Mouse (Mus musculus): ENCODE results near the gene Plekha7. TPM values are rescaled to one million over a fixed set of nuclear protein-coding genes. Genes with fewer than 3 reads are reported as not detected.

The Plekha7 gene
- total RNA-seq, 1 experiment from 2014 or later = 0.76 TPM

DNA sequence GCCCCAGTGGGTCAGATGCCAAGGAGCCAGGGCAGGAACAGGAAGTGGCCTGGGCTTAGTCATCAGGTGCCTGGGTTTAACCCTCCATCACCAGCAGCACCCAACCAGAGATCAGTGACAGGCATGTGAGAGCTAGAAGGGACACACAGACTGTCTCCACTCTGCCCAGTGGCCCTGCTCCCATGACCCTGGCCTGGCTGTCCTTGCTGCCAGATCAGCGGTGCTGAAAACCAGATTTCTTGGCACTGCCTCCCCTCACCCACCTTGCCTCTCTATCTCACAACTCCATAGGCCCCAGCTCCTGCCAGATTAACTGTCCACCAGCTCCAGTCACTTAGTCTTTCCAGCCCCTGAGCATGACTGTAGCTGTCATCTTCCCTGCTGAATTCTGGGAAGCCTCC lies 107.2 kb downstream of the Plekha7 start:
- no peak for ATAC-seq (replicated peaks; ENCODE audit: insufficient number of reproducible peaks, low FRiP score, low TSS enrichment, poor library complexity, severe bottlenecking)

GRCm38 (mm10) chr7:116200544-116200943 lies 107.6 kb downstream of the Plekha7 start:
- no peak for ATAC-seq (replicated peaks; ENCODE audit: insufficient number of reproducible peaks, low FRiP score, low TSS enrichment, poor library complexity, severe bottlenecking)

- no peak for ATAC-seq (replicated peaks; ENCODE audit: insufficient number of reproducible peaks, low FRiP score, low TSS enrichment, poor library complexity, severe bottlenecking)
These were observed 109.3 kb downstream of the Plekha7 start for GRCm38 (mm10) chr7:116198902-116199301.

DNA sequence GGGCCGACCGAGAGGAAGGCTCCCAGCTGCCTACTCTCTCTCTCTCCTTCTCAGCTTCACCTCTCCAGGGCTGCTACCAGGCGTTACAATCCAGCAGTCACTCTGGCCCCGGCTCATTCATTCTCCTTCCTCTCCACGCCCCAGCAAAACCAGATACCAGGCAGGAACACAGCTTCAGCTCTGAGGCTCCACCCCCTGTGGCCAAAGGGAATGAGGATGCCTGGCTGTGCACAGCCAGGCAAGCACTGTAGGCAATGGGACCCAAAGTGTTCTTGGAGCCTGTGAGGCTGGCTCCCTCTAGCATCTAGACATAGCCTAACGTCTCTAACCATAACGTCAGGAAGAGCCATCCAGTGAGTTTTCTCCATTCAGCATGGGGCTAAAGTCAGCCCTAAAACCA lies 109.8 kb downstream of the Plekha7 start:
- no peak for ATAC-seq (replicated peaks; ENCODE audit: insufficient number of reproducible peaks, low FRiP score, low TSS enrichment, poor library complexity, severe bottlenecking)

DNA sequence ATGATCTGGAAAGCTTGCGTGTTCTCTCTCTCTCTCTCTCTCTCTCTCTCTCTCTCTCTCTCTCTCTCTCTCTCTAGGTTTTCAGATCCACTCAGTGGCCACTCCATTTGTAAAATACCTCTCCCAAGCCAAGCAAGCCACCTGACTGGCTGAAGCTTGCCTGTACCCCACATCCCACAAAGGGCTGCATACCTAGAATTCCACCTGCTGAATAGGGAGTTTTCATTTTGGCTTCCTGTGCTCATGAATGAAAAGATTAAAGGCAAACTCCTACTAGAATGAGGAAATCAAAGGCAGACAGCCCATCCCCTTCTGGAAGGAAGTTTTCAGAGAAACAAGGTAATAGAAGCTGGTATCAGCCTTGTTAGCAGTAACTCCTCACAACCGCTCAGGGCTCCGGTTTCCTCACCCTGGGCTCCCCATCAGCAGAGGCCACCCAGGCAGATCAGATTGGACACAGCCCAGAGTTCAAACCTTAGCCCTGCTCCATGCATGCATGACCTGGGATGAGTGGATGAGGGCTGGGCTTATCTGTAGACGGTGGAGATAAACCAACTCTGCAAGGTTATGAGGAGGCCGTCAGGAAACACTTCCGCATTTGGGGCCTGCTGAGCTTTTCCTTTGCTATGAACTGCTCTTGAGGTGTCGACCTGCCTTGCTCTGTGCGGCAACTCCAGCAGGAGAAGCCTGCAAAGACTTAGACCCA lies 111.0 kb downstream of the Plekha7 start:
- ATAC-seq (replicated peaks; ENCODE audit: insufficient number of reproducible peaks, low FRiP score, low TSS enrichment, poor library complexity, severe bottlenecking) = no peak

GRCm38 (mm10) chr7:116194996-116195395 lies 113.2 kb downstream of the Plekha7 start:
- ATAC-seq (replicated peaks; ENCODE audit: insufficient number of reproducible peaks, low FRiP score, low TSS enrichment, poor library complexity, severe bottlenecking) = no peak

DNA sequence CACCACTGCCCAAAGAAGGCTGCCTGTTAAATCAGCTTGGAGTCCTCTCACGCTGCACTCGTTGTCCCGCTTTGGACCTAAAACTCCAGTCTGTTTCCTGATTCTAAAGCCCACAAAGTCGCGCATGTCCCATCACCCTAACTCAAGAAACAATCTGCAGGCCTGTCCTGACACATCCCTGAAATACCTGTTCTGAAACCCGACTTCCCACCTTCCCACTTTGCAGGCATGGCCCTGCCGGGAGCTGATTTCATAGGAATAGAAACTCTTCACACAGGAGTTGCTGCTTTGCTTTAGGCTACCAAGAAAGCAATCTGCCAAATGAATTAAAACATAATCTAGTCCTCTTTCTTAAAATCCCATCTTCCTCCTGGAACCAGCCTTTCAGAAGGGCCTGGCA lies 115.2 kb downstream of the Plekha7 start:
- ATAC-seq (replicated peaks; ENCODE audit: insufficient number of reproducible peaks, low FRiP score, low TSS enrichment, poor library complexity, severe bottlenecking) = no peak

GRCm38 (mm10) chr7:116192096-116192595 lies 116.0 kb downstream of the Plekha7 start:
- no peak for ATAC-seq (replicated peaks; ENCODE audit: insufficient number of reproducible peaks, low FRiP score, low TSS enrichment, poor library complexity, severe bottlenecking)

- ATAC-seq (replicated peaks; ENCODE audit: insufficient number of reproducible peaks, low FRiP score, low TSS enrichment, poor library complexity, severe bottlenecking) = no peak
These were observed 117.0 kb downstream of the Plekha7 start for GRCm38 (mm10) chr7:116191138-116191537.

DNA sequence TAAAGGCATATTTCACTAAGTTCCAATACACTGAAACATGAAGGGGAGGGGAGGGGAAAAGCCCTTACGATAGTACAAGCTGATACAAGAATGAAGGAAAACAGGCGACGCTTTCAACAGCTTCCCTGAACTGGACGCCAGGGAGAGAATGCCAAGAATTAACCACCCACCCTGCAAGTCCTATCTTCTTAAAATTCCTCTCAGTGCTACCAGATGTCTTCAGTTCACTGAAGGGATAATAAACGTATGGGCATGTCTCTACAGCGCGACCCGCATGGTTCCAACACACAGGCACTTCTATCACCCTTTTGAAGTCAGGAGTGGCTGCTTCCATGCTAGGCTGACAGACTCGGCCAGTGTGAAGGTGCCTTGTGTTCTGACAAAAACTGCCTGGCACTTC lies 118.5 kb downstream of the Plekha7 start:
- ATAC-seq (replicated peaks; ENCODE audit: insufficient number of reproducible peaks, low FRiP score, low TSS enrichment, poor library complexity, severe bottlenecking) = no peak

DNA sequence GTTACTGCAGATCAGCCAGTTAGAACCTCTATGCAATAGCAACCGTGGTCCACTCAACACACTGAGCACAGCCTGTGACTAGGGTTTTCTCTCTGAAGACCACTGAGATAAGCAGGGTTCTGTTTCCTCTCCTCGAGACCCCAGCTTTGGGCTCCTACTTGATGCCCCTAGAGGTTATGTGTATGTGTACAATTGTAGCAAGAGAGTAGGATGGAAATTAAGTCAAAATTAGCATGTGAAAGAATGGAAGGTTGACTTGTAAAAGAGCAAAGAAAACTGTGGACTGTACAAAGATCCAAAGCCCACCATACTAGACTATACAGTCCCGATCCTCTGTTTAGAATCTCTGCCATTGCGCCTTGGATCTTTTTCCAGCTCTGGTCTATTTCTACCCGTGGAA lies 119.8 kb downstream of the Plekha7 start:
- ATAC-seq (replicated peaks; ENCODE audit: insufficient number of reproducible peaks, low FRiP score, low TSS enrichment, poor library complexity, severe bottlenecking) = no peak

GRCm38 (mm10) chr7:116187521-116187920 lies 120.7 kb downstream of the Plekha7 start:
- ATAC-seq (replicated peaks; ENCODE audit: insufficient number of reproducible peaks, low FRiP score, low TSS enrichment, poor library complexity, severe bottlenecking) = no peak

- no peak for ATAC-seq (replicated peaks; ENCODE audit: insufficient number of reproducible peaks, low FRiP score, low TSS enrichment, poor library complexity, severe bottlenecking)
These were observed 121.3 kb downstream of the Plekha7 start for GRCm38 (mm10) chr7:116186847-116187246.

- ATAC-seq (replicated peaks; ENCODE audit: insufficient number of reproducible peaks, low FRiP score, low TSS enrichment, poor library complexity, severe bottlenecking) = no peak
These were observed 122.0 kb downstream of the Plekha7 start for GRCm38 (mm10) chr7:116186156-116186555.

DNA sequence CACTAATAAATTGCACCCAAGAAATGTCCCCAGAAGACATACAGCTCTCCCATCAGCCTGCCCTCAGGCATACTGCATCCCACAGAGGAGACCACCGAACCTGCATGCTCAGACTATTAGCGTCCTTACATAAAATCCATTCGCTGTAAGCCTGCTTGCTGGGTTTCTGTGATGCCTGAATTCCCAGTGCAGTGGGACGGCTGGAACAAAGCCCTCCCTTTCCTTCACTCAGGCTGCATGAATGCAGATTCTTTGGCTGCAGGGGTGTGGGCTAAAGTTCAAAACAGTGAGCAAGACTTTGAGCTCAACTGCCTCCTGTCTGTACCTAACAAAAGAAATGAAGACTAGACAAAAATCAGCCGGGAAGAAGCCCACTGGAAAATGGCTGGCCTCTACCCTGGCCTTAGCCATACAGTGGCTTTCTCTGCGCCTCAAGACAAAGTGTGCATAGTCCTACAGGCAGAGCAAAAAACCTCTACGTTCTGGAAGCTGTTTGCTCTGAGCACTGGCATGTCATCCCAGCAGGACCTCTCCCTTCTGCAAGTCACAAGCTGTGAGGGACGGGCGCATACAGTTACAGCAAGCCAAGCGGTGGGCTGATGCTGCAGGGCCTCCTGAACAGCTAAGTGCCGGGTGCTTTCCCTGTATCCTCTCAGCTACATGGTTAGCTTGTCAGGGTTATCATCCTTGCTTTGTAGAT lies 123.7 kb downstream of the Plekha7 start:
- ATAC-seq (replicated peaks; ENCODE audit: insufficient number of reproducible peaks, low FRiP score, low TSS enrichment, poor library complexity, severe bottlenecking) = no peak

GRCm38 (mm10) chr7:116182451-116182850 lies 125.7 kb downstream of the Plekha7 start:
- no peak for ATAC-seq (replicated peaks; ENCODE audit: insufficient number of reproducible peaks, low FRiP score, low TSS enrichment, poor library complexity, severe bottlenecking)

- ATAC-seq (replicated peaks; ENCODE audit: insufficient number of reproducible peaks, low FRiP score, low TSS enrichment, poor library complexity, severe bottlenecking) = no peak
These were observed 126.7 kb downstream of the Plekha7 start for GRCm38 (mm10) chr7:116181444-116181946.

DNA sequence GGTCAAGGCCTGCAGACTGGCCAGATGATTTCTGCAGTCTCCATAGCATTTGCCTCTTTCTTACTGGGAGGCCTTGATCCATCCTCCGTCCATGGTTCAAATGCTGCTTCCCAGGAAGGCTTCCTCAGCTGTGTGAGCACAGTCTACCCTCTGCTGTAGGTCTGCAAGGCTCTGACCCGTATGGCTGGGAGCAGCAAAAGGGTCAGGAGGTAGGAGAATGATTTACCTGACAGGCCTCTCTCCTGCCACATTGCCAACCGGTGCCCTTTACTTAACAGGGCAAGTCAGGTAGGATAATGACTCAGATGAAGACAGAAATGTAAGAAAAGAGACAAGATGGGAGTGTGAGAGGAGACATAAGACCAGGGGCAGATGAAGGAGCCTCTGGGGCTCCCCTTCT lies 129.3 kb downstream of the Plekha7 start:
- no peak for ATAC-seq (replicated peaks; ENCODE audit: insufficient number of reproducible peaks, low FRiP score, low TSS enrichment, poor library complexity, severe bottlenecking)

DNA sequence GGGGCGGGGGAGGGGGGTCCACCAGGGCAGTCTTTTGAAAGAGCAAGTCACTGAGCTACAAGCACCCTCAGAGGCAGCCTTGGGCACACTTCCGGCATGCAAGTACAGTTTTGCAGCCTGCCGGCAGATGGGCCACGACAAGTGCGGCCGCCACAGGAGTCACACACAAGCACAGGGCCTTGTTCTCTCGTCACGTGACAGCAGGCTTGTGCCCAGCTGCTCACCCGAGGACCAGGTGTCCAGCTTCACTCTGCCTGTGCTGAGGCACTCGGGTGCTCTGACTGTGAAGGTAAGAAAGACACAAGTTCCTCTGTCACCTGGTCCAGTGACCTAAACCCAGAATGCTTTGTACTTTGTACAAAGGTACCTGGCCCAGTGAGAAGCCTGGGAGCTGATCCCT lies 135.4 kb downstream of the Plekha7 start:
- no peak for ATAC-seq (replicated peaks; ENCODE audit: insufficient number of reproducible peaks, low FRiP score, low TSS enrichment, poor library complexity, severe bottlenecking)

DNA sequence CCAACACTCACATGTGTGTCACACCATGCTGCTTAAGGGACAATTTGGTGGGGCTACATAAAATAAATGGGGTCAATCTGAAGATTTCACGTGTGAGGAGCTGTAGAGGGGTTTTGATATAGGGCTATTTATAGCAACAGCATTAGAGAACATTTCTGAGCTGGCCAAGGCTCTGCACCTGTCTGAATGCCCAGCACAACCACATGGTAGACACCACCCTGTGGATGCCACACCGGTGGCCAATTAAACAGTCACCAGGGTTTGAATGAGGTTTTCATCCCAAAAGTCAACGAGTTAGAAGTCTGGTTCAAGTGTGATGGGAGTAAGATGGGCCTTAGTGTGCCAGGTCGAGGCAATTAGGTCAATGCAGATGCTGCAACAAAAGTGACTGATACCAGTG lies 138.8 kb downstream of the Plekha7 start:
- no peak for ATAC-seq (replicated peaks; ENCODE audit: insufficient number of reproducible peaks, low FRiP score, low TSS enrichment, poor library complexity, severe bottlenecking)

Measured in monocyte, adult 5-6 weeks (primary cell).